Mouse (Mus musculus): ENCODE data around the gene Tacr3. TPM values are rescaled to one million over a fixed set of nuclear protein-coding genes. Genes with fewer than 3 reads are reported as not detected.

Gene Tacr3
- polyA plus RNA-seq (2012; rRNA removed) (0.16 and 0.23 TPM in 2 replicates), polyA plus RNA-seq (2014; fragmentation: Nextera tagmentation; extraction: Ambion mirVana) (0.18 and 0.34 TPM in 2 replicates)

DNA sequence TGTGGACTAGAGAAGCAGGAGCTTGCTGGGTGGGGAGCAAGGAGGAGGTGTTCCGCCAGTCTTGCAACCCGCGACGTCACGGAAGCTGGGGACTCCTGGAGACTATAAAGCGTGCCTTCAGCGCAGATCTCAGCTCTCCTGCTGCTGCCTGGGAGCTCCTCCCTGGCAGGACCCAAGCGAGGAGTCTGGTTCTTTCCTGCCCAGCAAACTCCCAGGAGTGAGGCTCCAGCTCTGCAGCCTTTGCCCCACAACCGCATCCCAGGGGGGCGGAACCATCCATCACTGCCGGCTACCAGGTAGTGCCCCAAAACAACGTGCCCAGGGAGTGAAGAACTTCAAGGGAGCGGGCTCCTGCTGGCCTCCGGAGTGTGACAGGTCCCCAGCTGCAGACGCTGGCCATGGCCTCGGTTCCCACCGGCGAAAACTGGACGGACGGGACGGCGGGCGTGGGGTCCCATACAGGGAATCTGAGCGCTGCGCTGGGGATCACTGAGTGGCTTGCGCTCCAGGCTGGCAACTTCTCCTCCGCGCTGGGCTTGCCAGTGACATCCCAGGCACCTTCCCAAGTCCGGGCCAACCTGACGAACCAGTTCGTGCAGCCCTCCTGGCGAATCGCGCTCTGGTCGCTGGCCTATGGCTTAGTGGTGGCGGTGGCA is at the start of gene Tacr3:
Gene Tacr3 (plus strand): TSS at position 133 of the 656 bp plus-strand sequence.
- Histone ChIP-seq H3K9ac (ENCODE audit: low read depth, low read length, severe bottlenecking) (peak within 1 kb of the TSS; percentile 55), H3K27ac (replicated peaks; ENCODE audit: low read depth, low read length) (no peak within 1 kb of the TSS), H3K36me3 (ENCODE audit: control insufficient read depth, insufficient read depth, low read length) (no peaks in the 10 kb centered on the region), H3K27me3 (ENCODE audit: control insufficient read depth, insufficient read depth, low read length) (peaks cover 6% of the 10 kb centered on the region; the same call in 1 of the 2 replicates), H3K9me3 (ENCODE audit: control insufficient read depth, low read length) (no peaks in the 10 kb centered on the region), H3K4me2 (replicated peaks; ENCODE audit: low read depth, low read length, severe bottlenecking) (peak within 1 kb of the TSS; percentile 80), H3K4me3 (replicated peaks; ENCODE audit: low read length) (peak within 1 kb of the TSS; percentile 42), H3K4me1 (ENCODE audit: control insufficient read depth, insufficient read depth, low read length) (no peaks in the 10 kb centered on the region)
- no peak for TF ChIP-seq POLR2A (IDR thresholded peaks at IDR 0.05; ENCODE audit: borderline replicate concordance, extremely low read depth, insufficient read depth, insufficient read length)
- WGBS, result under 1% methylated on average over 36 of the region's 36 CpGs
- DNase-seq (ENCODE audit: low spot score) (no peak), ATAC-seq (ENCODE audit: low FRiP score, low read depth) (peak; percentile 44)

- Histone ChIP-seq H3K9me3 (ENCODE audit: control insufficient read depth, low read length) (no peaks in the 10 kb centered on the region), H3K4me1 (ENCODE audit: control insufficient read depth, insufficient read depth, low read length) (no peaks in the 10 kb centered on the region), H3K4me3 (replicated peaks; ENCODE audit: low read length) (peak overlapping the region; percentile 42), H3K9ac (ENCODE audit: low read depth, low read length, severe bottlenecking) (peak overlapping the region; percentile 55), H3K27me3 (ENCODE audit: control insufficient read depth, insufficient read depth, low read length) (peaks cover 6% of the 10 kb centered on the region; the same call in 1 of the 2 replicates), H3K27ac (replicated peaks; ENCODE audit: low read depth, low read length) (no peak overlapping the region), H3K36me3 (ENCODE audit: control insufficient read depth, insufficient read depth, low read length) (no peaks in the 10 kb centered on the region), H3K4me2 (replicated peaks; ENCODE audit: low read depth, low read length, severe bottlenecking) (peak overlapping the region; percentile 80)
- DNase-seq (ENCODE audit: low spot score) (no peak), ATAC-seq (ENCODE audit: low FRiP score, low read depth) (no peak)
- TF ChIP-seq POLR2A (IDR thresholded peaks at IDR 0.05; ENCODE audit: borderline replicate concordance, extremely low read depth, insufficient read depth, insufficient read length), result no peak
- 50% methylated on average over 6 of the region's 6 CpGs for WGBS
These were observed 324 bp upstream of the Tacr3 start for GRCm38 (mm10) chr3:134828492-134828874.

GRCm38 (mm10) chr3:134829531-134829921 is 719 bp downstream of the Tacr3 start:
- Histone ChIP-seq H3K27ac (replicated peaks; ENCODE audit: low read depth, low read length) (no peak overlapping the region), H3K36me3 (ENCODE audit: control insufficient read depth, insufficient read depth, low read length) (no peaks in the 10 kb centered on the region), H3K27me3 (ENCODE audit: control insufficient read depth, insufficient read depth, low read length) (peaks cover 6% of the 10 kb centered on the region; the same call in 1 of the 2 replicates), H3K9me3 (ENCODE audit: control insufficient read depth, low read length) (no peaks in the 10 kb centered on the region), H3K4me1 (ENCODE audit: control insufficient read depth, insufficient read depth, low read length) (no peaks in the 10 kb centered on the region), H3K9ac (ENCODE audit: low read depth, low read length, severe bottlenecking) (peak overlapping the region; percentile 55), H3K4me2 (replicated peaks; ENCODE audit: low read depth, low read length, severe bottlenecking) (peak overlapping the region; percentile 80), H3K4me3 (replicated peaks; ENCODE audit: low read length) (peak overlapping the region; percentile 42)
- ATAC-seq (ENCODE audit: low FRiP score, low read depth) (no peak), DNase-seq (ENCODE audit: low spot score) (no peak)
- WGBS, result 9% methylated on average over 13 of the region's 13 CpGs
- no peak for TF ChIP-seq POLR2A (IDR thresholded peaks at IDR 0.05; ENCODE audit: borderline replicate concordance, extremely low read depth, insufficient read depth, insufficient read length)

- Histone ChIP-seq H3K4me2 (replicated peaks; ENCODE audit: low read depth, low read length, severe bottlenecking) (no peak overlapping the region), H3K36me3 (ENCODE audit: control insufficient read depth, insufficient read depth, low read length) (no peaks in the 10 kb centered on the region), H3K27ac (replicated peaks; ENCODE audit: low read depth, low read length) (no peak overlapping the region), H3K4me1 (ENCODE audit: control insufficient read depth, insufficient read depth, low read length) (no peaks in the 10 kb centered on the region), H3K9me3 (ENCODE audit: control insufficient read depth, low read length) (no peaks in the 10 kb centered on the region), H3K27me3 (ENCODE audit: control insufficient read depth, insufficient read depth, low read length) (no peaks in the 10 kb centered on the region), H3K9ac (ENCODE audit: low read depth, low read length, severe bottlenecking) (no peak overlapping the region), H3K4me3 (replicated peaks; ENCODE audit: low read length) (no peak overlapping the region)
- 45% methylated on average over 4 of the region's 4 CpGs for WGBS
- no peak for TF ChIP-seq POLR2A (IDR thresholded peaks at IDR 0.05; ENCODE audit: borderline replicate concordance, extremely low read depth, insufficient read depth, insufficient read length)
- DNase-seq (ENCODE audit: low spot score) (no peak), ATAC-seq (ENCODE audit: low FRiP score, low read depth) (no peak)
These were observed 22.5 kb downstream of the Tacr3 start for GRCm38 (mm10) chr3:134851342-134851741.

DNA sequence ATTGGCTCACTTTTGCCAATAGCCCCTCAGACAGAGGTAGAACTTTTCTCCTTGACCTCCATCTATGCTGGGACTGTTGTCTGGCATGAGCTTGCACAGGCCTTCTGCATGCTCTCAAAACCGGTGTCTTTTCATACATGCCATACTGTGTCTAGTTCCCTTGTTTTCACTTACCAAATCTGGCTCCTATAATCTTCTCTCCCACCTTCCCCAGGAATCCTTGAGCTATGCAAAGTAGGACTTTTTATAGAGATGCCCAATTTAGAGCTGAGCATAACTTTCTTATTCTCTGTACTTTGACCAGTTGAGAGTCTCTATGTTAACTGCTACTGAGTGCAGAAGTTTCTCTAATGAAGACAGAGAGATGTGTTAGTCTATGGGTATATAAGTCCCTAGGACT is 48.9 kb downstream of the Tacr3 start:
- Histone ChIP-seq H3K27me3 (ENCODE audit: control insufficient read depth, insufficient read depth, low read length) (no peaks in the 10 kb centered on the region), H3K4me1 (ENCODE audit: control insufficient read depth, insufficient read depth, low read length) (no peaks in the 10 kb centered on the region), H3K9me3 (ENCODE audit: control insufficient read depth, low read length) (no peaks in the 10 kb centered on the region), H3K4me2 (replicated peaks; ENCODE audit: low read depth, low read length, severe bottlenecking) (no peak overlapping the region), H3K4me3 (replicated peaks; ENCODE audit: low read length) (no peak overlapping the region), H3K27ac (replicated peaks; ENCODE audit: low read depth, low read length) (no peak overlapping the region), H3K9ac (ENCODE audit: low read depth, low read length, severe bottlenecking) (no peak overlapping the region), H3K36me3 (ENCODE audit: control insufficient read depth, insufficient read depth, low read length) (no peaks in the 10 kb centered on the region)
- TF ChIP-seq POLR2A (IDR thresholded peaks at IDR 0.05; ENCODE audit: borderline replicate concordance, extremely low read depth, insufficient read depth, insufficient read length), result no peak
- ATAC-seq (ENCODE audit: low FRiP score, low read depth), result no peak
- WGBS, result 85% methylated on average over 1 of the region's 1 CpGs
- no peak for DNase-seq (ENCODE audit: low spot score)

Measured in limb, embryonic 14.5 days (tissue).